Mouse (Mus musculus) E14TG2a.4 (cell line): ENCODE measurements at regions not wholly inside any gene's neighbourhood (a gene's known extent, or its start where the extent isn't known, plus 50 kb on each side); places are given as distances from the start of the nearest gene placed in this dataset.

Experiments
- CTCF ChIP-seq: conservative IDR thresholded peaks from 2 replicates; pipeline ENCODE4 v1.5.1; 2014; ENCODE audit warnings: low read length
- NANOG ChIP-seq: IDR thresholded peaks from 2 replicates; pipeline ENCODE4 v1.6.1; 2014; ENCODE audit warnings: borderline replicate concordance, low read length, mixed read lengths
- POU5F1 ChIP-seq: IDR thresholded peaks from 2 replicates; pipeline ENCODE4 v1.6.1; 2014; ENCODE audit warnings: low read length, borderline replicate concordance

DNA sequence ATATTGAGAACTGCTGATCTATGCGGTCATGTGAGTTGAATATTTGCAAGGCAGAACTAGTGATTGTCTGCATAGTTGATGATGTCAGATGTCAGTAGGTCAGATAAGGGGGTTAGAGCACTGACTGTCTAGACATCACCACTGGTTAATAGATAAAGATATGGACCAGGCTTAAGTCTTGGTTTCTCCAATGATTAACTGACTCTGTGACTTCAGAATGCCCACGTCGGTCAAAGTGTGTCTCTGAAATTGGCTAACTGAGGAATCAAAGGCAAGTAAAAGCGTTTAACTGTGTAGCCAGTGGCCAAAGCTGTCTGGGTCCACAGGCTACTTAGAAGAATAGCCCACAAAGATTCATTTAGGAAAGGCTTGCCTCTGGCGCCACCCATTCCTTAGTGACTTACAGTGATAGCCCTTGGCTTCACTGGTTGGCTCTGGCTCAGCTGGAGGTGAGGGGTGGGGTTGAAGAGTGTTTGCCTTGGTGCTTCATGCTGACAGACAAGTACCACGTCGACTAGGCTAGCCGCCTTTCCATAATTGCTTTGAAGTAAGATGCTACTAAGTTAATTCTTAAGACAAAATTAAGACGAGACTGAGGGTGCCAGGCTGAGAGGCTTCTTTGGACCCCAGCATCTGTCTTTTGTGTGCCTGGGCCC lies 463.1 kb downstream of the Insc start:
- TF ChIP-seq CTCF, result no peak
- TF ChIP-seq POU5F1, result no peak
- no peak for TF ChIP-seq NANOG
